Mouse (Mus musculus) brain, adult 10 weeks (tissue): ENCODE measurements around the gene Olfr535. TPM values are rescaled to one million over a fixed set of nuclear protein-coding genes. Genes with fewer than 3 reads are reported as not detected.

ENCODE experiments used
- polyA plus RNA-seq: library from polyadenylated mRNA; stranded (reverse); fragments of 350-450 nt; fragmentation: Illumina TruSeq; extraction: RNeasy Lipid Tissue Mini Kit (QIAGEN cat#74804); gene quantifications from one replicate; pipeline ENCODE4 v1.2.3, GENCODE M21; 2015; ENCODE audit warnings: low read depth, low replicate concordance

Gene Olfr535
- not detected for polyA plus RNA-seq

GRCm38 (mm10) chr7:140483916-140484315, at the start of gene Olfr535:
TSS of gene Olfr535 (plus strand) at chr7:140484216.

GRCm38 (mm10) chr7:140463070-140463469, 20.9 kb upstream of the Olfr535 start, which contains the start of gene Olfr533:
TSS of gene Olfr533 (plus strand) at chr7:140463370.

GRCm38 (mm10) chr7:140507346-140508021, 23.5 kb downstream of the Olfr535 start, which contains the start of gene Olfr536:
TSS of gene Olfr536 (minus strand) at chr7:140507396.

Other genes starting within 250 kb of the Olfr535 start
- gene 5830411N06Rik, start 236.9 kb upstream of the Olfr535 start, polyA plus RNA-seq = not detected
- gene Olfr525, start 163.4 kb upstream of the Olfr535 start, polyA plus RNA-seq = not detected
- not detected for gene Olfr527, start 150.2 kb upstream of the Olfr535 start, polyA plus RNA-seq
- not detected for gene Olfr60, start 122.5 kb upstream of the Olfr535 start, polyA plus RNA-seq
- not detected for gene Olfr530, start 107.9 kb upstream of the Olfr535 start, polyA plus RNA-seq
- not detected for gene Olfr531, start 81.3 kb upstream of the Olfr535 start, polyA plus RNA-seq
- not detected for gene Olfr532, start 62.6 kb upstream of the Olfr535 start, polyA plus RNA-seq
- not detected for gene Olfr533, start 20.8 kb upstream of the Olfr535 start, polyA plus RNA-seq
- not detected for gene Olfr536, start 23.2 kb downstream of the Olfr535 start, polyA plus RNA-seq
- gene Olfr538, start 83.7 kb downstream of the Olfr535 start, polyA plus RNA-seq = not detected
- gene Olfr46, start 117.1 kb downstream of the Olfr535 start, polyA plus RNA-seq = not detected
- gene Olfr61, start 144.8 kb downstream of the Olfr535 start, polyA plus RNA-seq = not detected
- not detected for gene Olfr53, start 162.2 kb downstream of the Olfr535 start, polyA plus RNA-seq
- not detected for gene Olfr539, start 175.7 kb downstream of the Olfr535 start, polyA plus RNA-seq
- not detected for gene Olfr45, start 197.7 kb downstream of the Olfr535 start, polyA plus RNA-seq
- gene Olfr541, start 213.1 kb downstream of the Olfr535 start, polyA plus RNA-seq = not detected